Mouse (Mus musculus): Measurements from ENCODE around the gene Tpcn2.

GRCm38 (mm10) chr7:145197042-145197441 is 86.8 kb downstream of the Tpcn2 start:
- no peak for TF ChIP-seq CTCF (IDR thresholded peaks at IDR 0.05; ENCODE audit: borderline replicate concordance, control insufficient read depth, extremely low read depth, insufficient read depth, low read length, poor library complexity)
- no peak for TF ChIP-seq POLR2A (IDR thresholded peaks at IDR 0.05; ENCODE audit: control insufficient read depth, extremely low read depth, insufficient read depth, low read length, poor library complexity)

Measured in thymus, adult 2 months (tissue).